Mouse (Mus musculus) thymus, postnatal 4 days (tissue): ENCODE results near the gene Fam89a.

Experiments used
- DNase-seq: peaks from one replicate; pipeline ENCODE4 v3.0.0; 2021

The Fam89a gene

GRCm38 (mm10) chr8:124751709-124752173, at the start of gene Fam89a:
Gene Fam89a (minus strand): TSS chr8:124751832.
- DNase-seq: peak; percentile 75

GRCm38 (mm10) chr8:124800542-124800941, 48.9 kb upstream of the Fam89a start:
- no peak for DNase-seq

- no peak for DNase-seq
These were observed 44.3 kb upstream of the Fam89a start for GRCm38 (mm10) chr8:124795781-124796488.

- DNase-seq: peak; percentile 81
These were observed 42.8 kb upstream of the Fam89a start for GRCm38 (mm10) chr8:124794486-124794780.

GRCm38 (mm10) chr8:124793661-124794485, 42.2 kb upstream of the Fam89a start:
- peak; percentile 29 for DNase-seq

- peak; percentile 93 for DNase-seq
These were observed 41.6 kb upstream of the Fam89a start for GRCm38 (mm10) chr8:124793172-124793651.

GRCm38 (mm10) chr8:124792708-124793107, 41.1 kb upstream of the Fam89a start, which contains the start of gene Trim67:
Gene Trim67 (plus strand): TSS chr8:124793092.
- DNase-seq: peak; percentile 54

- peak; percentile 58 for DNase-seq
These were observed 40.6 kb upstream of the Fam89a start for GRCm38 (mm10) chr8:124792186-124792585.

GRCm38 (mm10) chr8:124791751-124792150, 40.1 kb upstream of the Fam89a start:
- DNase-seq: no peak

GRCm38 (mm10) chr8:124790676-124791075, 39.0 kb upstream of the Fam89a start:
- DNase-seq: no peak

GRCm38 (mm10) chr8:124784613-124785012, 33.0 kb upstream of the Fam89a start:
- DNase-seq: no peak

GRCm38 (mm10) chr8:124783228-124783627, 31.6 kb upstream of the Fam89a start:
- no peak for DNase-seq

GRCm38 (mm10) chr8:124782431-124782830, 30.8 kb upstream of the Fam89a start:
- DNase-seq: no peak

- DNase-seq: no peak
These were observed 28.6 kb upstream of the Fam89a start for GRCm38 (mm10) chr8:124780236-124780635.

GRCm38 (mm10) chr8:124775695-124776094, 24.1 kb upstream of the Fam89a start:
- peak; percentile 84 for DNase-seq

GRCm38 (mm10) chr8:124772389-124772788, 20.8 kb upstream of the Fam89a start:
- DNase-seq: no peak

GRCm38 (mm10) chr8:124763061-124763460, 11.4 kb upstream of the Fam89a start:
- no peak for DNase-seq

GRCm38 (mm10) chr8:124758544-124758943, 6.9 kb upstream of the Fam89a start:
- DNase-seq: peak; percentile 85

GRCm38 (mm10) chr8:124756601-124757000, 5.0 kb upstream of the Fam89a start:
- DNase-seq: no peak

GRCm38 (mm10) chr8:124756153-124756552, 4.5 kb upstream of the Fam89a start:
- DNase-seq: no peak

GRCm38 (mm10) chr8:124755481-124755880, 3.8 kb upstream of the Fam89a start:
- DNase-seq: no peak

GRCm38 (mm10) chr8:124754792-124755190, 3.2 kb upstream of the Fam89a start:
- no peak for DNase-seq

GRCm38 (mm10) chr8:124754101-124754791, 2.6 kb upstream of the Fam89a start:
- DNase-seq: no peak
